Mouse (Mus musculus) heart, adult 11 months (tissue): ENCODE measurements around the gene Yes1.
A peak's percentile ranks its signal among the peaks of the same experiment; 100 is the strongest.
"Not testable (repeated sequence)": the region's sequence is repeated elsewhere in the genome, so short reads cannot be mapped to it uniquely, and the experiment has no call there.

Experiments
- DNase-seq: peaks from one replicate; pipeline ENCODE4 v3.0.0; 2022

Gene Yes1

GRCm38 (mm10) chr5:32712221-32713041 is 101.5 kb downstream of the Yes1 start:
- no peak for DNase-seq

- DNase-seq, result peak; percentile 91
These were observed 102.2 kb downstream of the Yes1 start for GRCm38 (mm10) chr5:32713042-32713702.

- DNase-seq, result peak; percentile 99
These were observed 102.9 kb downstream of the Yes1 start for GRCm38 (mm10) chr5:32713703-32714467.

- DNase-seq, result no peak
These were observed 106.8 kb downstream of the Yes1 start for GRCm38 (mm10) chr5:32717726-32718125.

DNA sequence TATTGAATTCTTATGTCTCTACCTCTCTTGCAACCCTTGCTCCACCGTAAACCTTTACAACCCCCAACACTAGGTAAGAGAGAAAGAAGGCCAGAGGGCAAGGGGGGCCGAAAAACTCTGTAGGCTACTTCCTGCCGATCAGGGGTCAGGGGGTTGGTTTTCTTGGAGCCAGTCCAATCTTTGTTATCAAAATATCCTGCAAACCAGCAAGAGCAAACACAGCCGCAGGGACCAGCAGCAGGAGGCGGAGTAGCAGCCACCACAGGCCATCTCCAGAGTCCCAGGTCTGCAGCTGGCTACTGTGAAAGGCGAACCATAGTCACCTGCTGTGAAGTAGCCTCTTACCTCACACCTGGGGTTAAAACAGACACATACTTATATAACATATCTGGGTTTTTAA is 107.9 kb downstream of the Yes1 start:
- peak; percentile 70 for DNase-seq

GRCm38 (mm10) chr5:32720416-32720815 is 109.4 kb downstream of the Yes1 start:
- DNase-seq, result peak; percentile 75

DNA sequence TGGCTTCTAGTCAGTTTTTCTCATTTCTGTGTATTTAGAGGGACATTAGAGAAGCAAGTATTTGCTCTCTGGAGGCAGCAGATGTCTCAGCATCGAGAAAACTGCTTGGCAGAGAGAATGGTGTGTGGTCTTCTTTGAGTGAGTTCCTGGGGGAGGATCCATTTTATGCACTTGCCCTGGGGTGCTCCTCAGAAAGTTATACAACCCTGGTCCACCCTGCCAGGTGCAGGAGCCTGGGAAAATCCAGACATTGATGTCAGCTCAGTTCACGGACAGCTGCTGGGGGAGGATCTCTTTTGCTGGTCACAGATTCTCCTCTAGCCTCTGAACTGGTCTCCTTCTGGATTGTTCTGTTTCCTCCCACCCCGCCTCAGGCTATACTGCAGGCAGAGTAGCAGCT is 110.3 kb downstream of the Yes1 start:
- no peak for DNase-seq

GRCm38 (mm10) chr5:32722263-32722662 is 111.3 kb downstream of the Yes1 start:
- DNase-seq, result no peak

DNA sequence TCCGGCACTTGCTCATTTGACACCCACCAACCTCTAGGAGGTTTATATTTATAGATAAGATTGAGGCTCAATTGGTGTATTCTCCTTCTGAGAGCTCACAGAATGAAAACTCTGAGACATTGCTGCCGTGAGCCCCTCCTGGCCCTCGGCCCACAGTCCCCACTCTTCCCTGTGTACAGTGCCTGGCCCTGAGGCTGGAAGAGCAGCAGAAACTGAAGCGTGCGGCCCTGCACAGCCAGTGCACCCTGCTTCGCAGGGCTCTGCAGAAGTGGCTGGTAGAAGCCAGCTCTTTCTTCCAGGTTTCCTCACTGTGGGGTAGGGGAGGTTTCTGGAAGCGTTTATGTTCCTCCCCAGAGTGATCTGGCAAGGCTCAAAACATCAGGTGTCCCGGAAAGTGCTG is 111.7 kb downstream of the Yes1 start:
- DNase-seq, result peak; percentile 85

- no peak for DNase-seq
These were observed 113.0 kb downstream of the Yes1 start for GRCm38 (mm10) chr5:32723981-32724380.

DNA sequence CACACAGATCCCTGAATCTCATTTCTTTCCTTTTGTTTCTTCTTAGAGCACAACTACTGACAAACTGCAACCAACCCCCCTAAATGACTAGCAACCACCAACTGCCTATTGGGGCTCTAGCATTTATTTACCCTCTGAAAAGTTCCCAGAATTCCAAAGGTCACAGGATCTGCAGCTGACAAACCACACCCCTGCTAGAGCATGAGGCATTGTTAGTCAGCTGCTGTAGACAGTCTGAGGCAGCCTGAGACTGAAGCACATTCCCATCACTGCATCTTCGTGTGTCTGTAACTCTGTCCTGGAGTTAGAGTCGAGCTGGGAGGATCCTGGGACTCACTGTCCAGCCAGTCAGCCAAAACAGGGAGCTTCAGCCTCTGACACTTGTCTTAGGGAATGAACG is 114.4 kb downstream of the Yes1 start:
- DNase-seq, result peak; percentile 52

- peak; percentile 55 for DNase-seq
These were observed 117.3 kb downstream of the Yes1 start for GRCm38 (mm10) chr5:32728300-32728699.

- DNase-seq, result peak; percentile 83
These were observed 117.9 kb downstream of the Yes1 start for GRCm38 (mm10) chr5:32728851-32729250.

DNA sequence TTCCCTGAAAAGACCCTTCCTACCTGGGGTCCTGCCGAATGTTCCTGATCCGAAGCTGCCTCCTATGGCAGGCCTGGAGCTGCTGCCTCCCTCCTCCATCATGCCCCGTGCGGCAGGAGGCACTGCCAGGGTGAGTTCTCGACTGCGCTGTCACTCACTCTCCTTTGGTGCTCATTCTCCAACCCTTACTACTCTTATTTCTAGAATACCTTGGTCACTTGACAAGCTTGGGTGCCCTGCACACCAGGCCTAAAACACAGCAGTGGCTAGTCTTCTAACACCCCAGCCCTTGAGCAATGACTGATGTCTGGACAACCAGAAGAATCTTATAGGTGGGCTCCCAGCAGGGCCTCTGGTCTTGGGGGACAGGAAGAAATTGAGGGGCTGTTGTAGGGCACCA is 122.9 kb downstream of the Yes1 start:
- not testable (repeated sequence) for DNase-seq

DNA sequence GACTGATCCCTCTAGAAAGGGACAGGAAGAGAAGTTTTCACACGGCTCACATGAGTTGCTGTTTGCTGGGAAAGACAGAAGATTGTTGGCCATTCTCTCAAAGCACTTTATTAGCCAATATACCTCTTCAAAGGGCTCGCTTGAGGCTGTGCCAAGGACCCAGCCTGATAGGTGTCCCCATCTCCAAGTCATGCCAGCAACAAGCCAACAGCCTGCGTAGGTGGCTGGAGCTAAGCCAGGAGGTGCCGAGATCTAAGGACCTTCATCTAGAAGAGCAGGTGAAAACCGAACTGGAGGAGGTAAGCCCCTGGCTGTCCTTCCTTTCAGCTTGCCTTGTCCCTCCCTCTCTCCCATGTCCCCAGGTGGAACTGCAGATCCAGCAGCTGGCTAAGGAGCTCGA is 124.8 kb downstream of the Yes1 start:
- DNase-seq, result no peak
